Comparison of ENCODE assay signal across 29 mouse cellular contexts in the genomic region with DNA sequence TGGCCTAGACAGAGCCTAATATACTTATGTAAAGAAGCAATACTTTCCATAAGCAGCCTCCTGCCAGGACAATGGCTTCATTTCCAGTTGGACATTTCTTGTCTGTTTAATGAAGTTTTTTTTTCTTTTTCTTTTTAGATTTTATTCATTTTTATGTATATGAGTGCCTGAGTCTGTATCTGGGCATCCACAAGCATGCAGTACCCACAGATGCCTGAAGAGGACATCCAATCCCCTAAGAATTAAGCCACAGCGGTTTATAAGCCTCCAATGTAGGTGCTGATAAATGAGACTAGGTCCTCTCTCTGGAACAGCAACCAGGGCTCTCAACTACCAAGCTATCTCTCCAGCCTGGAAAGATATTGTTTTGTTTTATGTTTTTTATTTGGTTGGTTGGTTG. TPM values are rescaled to one million over a fixed set of nuclear protein-coding genes. Genes with fewer than 3 reads are reported as not detected.
"Had no signal": no experiment of that assay in that cellular context is flagged by ENCODE, and none has a peak within 500 bp of the region (broad histone marks: within the 10 kb centered on the region; RNA-seq: fewer than 3 reads in every experiment).

No protein-coding gene starts in this region.

- H3K9ac ChIP-seq: liver, embryonic 14.5 days; lung, embryonic 15.5 days; midbrain, embryonic 12.5 days; midbrain, embryonic 15.5 days; neural tube, embryonic 12.5 days; neural tube, embryonic 15.5 days; stomach, embryonic 15.5 days had no signal

- ATAC-seq: intestine, embryonic 16.5 days; midbrain, embryonic 15.5 days had no signal

- DNase-seq: kidney, adult 8-10 months; kidney, postnatal 14 days; kidney, postnatal 4 days; layer of hippocampus, adult 9-11 months; layer of hippocampus, postnatal 36 days; lung, adult 18-20 months; lung, postnatal 10 days; lung, postnatal 36 days; retina, postnatal 1 day; right cerebral cortex, postnatal 25 days; spleen, adult 18-20 months; thymus, postnatal 25 days had no signal

- H3K36me3 ChIP-seq: lung, embryonic 15.5 days; midbrain, embryonic 12.5 days; midbrain, embryonic 15.5 days; neural tube, embryonic 12.5 days; neural tube, embryonic 15.5 days; stomach, embryonic 15.5 days had no signal

- H3K4me1 ChIP-seq: lung, embryonic 15.5 days; midbrain, embryonic 12.5 days; midbrain, embryonic 15.5 days; neural tube, embryonic 12.5 days; neural tube, embryonic 15.5 days; stomach, embryonic 15.5 days had no signal

- H3K27me3 ChIP-seq: lung, embryonic 15.5 days; midbrain, embryonic 12.5 days; midbrain, embryonic 15.5 days; neural tube, embryonic 12.5 days; neural tube, embryonic 15.5 days; stomach, embryonic 15.5 days had no signal

- H3K27ac ChIP-seq: left cerebral cortex, adult 2 months; liver, embryonic 14.5 days; lung, embryonic 15.5 days; midbrain, embryonic 12.5 days; midbrain, embryonic 15.5 days; neural tube, embryonic 12.5 days; neural tube, embryonic 15.5 days; stomach, embryonic 15.5 days had no signal

- H3K4me3 ChIP-seq: left cerebral cortex, adult 2 months; lung, embryonic 15.5 days; midbrain, embryonic 12.5 days; midbrain, embryonic 15.5 days; neural tube, embryonic 12.5 days; neural tube, embryonic 15.5 days; stomach, embryonic 15.5 days had no signal

- H3K4me2 ChIP-seq: lung, embryonic 15.5 days; midbrain, embryonic 12.5 days; midbrain, embryonic 15.5 days; neural tube, embryonic 12.5 days; neural tube, embryonic 15.5 days; stomach, embryonic 15.5 days had no signal

- H3K9me3 ChIP-seq: lung, embryonic 15.5 days; midbrain, embryonic 12.5 days; midbrain, embryonic 15.5 days; neural tube, embryonic 12.5 days; neural tube, embryonic 15.5 days; stomach, embryonic 15.5 days had no signal

RNA-seq across cellular contexts. Expression of gene Dppa4, which starts 20.6 kb away (rescaled TPM):
- total RNA-seq: layer of hippocampus, adult 18-20 months; layer of hippocampus, postnatal 36 days; left cerebral cortex, adult 2 months; left cerebral cortex, postnatal 10 days; left cerebral cortex, postnatal 36 days; liver, adult 2 months had no signal
- polyA plus RNA-seq: intestine, embryonic 16.5 days; limb, embryonic 11.5 days; limb, embryonic 14.5 days; liver, adult 2 months; liver, embryonic 14.5 days; lung, embryonic 15.5 days; midbrain, embryonic 12.5 days; midbrain, embryonic 15.5 days; neural tube, embryonic 12.5 days; neural tube, embryonic 15.5 days; stomach, embryonic 15.5 days; thymus, postnatal 0 days had no signal

RNA-seq across cellular contexts. Expression of gene Dppa2, which starts 40.8 kb away (rescaled TPM):
- total RNA-seq: layer of hippocampus, adult 18-20 months; layer of hippocampus, postnatal 36 days; left cerebral cortex, adult 2 months; left cerebral cortex, postnatal 10 days; left cerebral cortex, postnatal 36 days; liver, adult 2 months had no signal
- polyA plus RNA-seq: kidney, embryonic 16.5 days; limb, embryonic 11.5 days; liver, adult 2 months; liver, embryonic 14.5 days; midbrain, embryonic 12.5 days; midbrain, embryonic 15.5 days; neural tube, embryonic 12.5 days; neural tube, embryonic 15.5 days; stomach, embryonic 15.5 days; thymus, postnatal 0 days had no signal
